Mouse (Mus musculus): ENCODE measurements around the gene Eef1akmt3. TPM values are rescaled to one million over a fixed set of nuclear protein-coding genes. Genes with fewer than 3 reads are reported as not detected.

The Eef1akmt3 gene
- total RNA-seq, 2 experiments from 2014 or later = not detected

GRCm38 (mm10) chr10:127002056-127002455, 39.3 kb downstream of the Eef1akmt3 start:
- ATAC-seq (ENCODE audit: poor library complexity, severe bottlenecking) = no peak

- ATAC-seq (ENCODE audit: poor library complexity, severe bottlenecking) = no peak
These were observed 40.0 kb downstream of the Eef1akmt3 start for GRCm38 (mm10) chr10:127001297-127001696.

GRCm38 (mm10) chr10:127000529-127000928, 40.8 kb downstream of the Eef1akmt3 start, which contains the start of gene Avil:
Gene Avil (plus strand): TSS chr10:127000709.
- ATAC-seq (ENCODE audit: poor library complexity, severe bottlenecking) = no peak

GRCm38 (mm10) chr10:126997340-126998113, 43.8 kb downstream of the Eef1akmt3 start:
- no peak for ATAC-seq (ENCODE audit: poor library complexity, severe bottlenecking)

GRCm38 (mm10) chr10:126993621-126994020, 47.7 kb downstream of the Eef1akmt3 start:
- no peak for ATAC-seq (ENCODE audit: poor library complexity, severe bottlenecking)

GRCm38 (mm10) chr10:126991676-126992075, 49.6 kb downstream of the Eef1akmt3 start:
- ATAC-seq (ENCODE audit: poor library complexity, severe bottlenecking) = no peak

GRCm38 (mm10) chr10:126990313-126991056, 50.8 kb downstream of the Eef1akmt3 start:
- peak; percentile 82 for ATAC-seq (ENCODE audit: poor library complexity, severe bottlenecking)

- no peak for ATAC-seq (ENCODE audit: poor library complexity, severe bottlenecking)
These were observed 52.7 kb downstream of the Eef1akmt3 start for GRCm38 (mm10) chr10:126988513-126989165.

- ATAC-seq (ENCODE audit: poor library complexity, severe bottlenecking) = peak; percentile 25; the same call in 1 of the 2 replicates
These were observed 53.9 kb downstream of the Eef1akmt3 start for GRCm38 (mm10) chr10:126987183-126988118.

- peak; percentile 52 for ATAC-seq (ENCODE audit: poor library complexity, severe bottlenecking)
These were observed 54.8 kb downstream of the Eef1akmt3 start for GRCm38 (mm10) chr10:126986541-126986961.

GRCm38 (mm10) chr10:126985579-126985978, 55.7 kb downstream of the Eef1akmt3 start:
- no peak for ATAC-seq (ENCODE audit: poor library complexity, severe bottlenecking)

GRCm38 (mm10) chr10:126985127-126985526, 56.2 kb downstream of the Eef1akmt3 start:
- ATAC-seq (ENCODE audit: poor library complexity, severe bottlenecking) = no peak

- no peak for ATAC-seq (ENCODE audit: poor library complexity, severe bottlenecking)
These were observed 56.9 kb downstream of the Eef1akmt3 start for GRCm38 (mm10) chr10:126984189-126985004.

GRCm38 (mm10) chr10:126983193-126983725, 58.1 kb downstream of the Eef1akmt3 start:
- no peak for ATAC-seq (ENCODE audit: poor library complexity, severe bottlenecking)

GRCm38 (mm10) chr10:126981746-126982145, 59.6 kb downstream of the Eef1akmt3 start:
- ATAC-seq (ENCODE audit: poor library complexity, severe bottlenecking) = no peak

All from megakaryocyte, adult 5-6 weeks (primary cell).